Mouse (Mus musculus): ENCODE results near the gene Abca17. TPM values are rescaled to one million over a fixed set of nuclear protein-coding genes. Genes with fewer than 3 reads are reported as not detected.

Gene Abca17
- polyA plus RNA-seq, 1 experiment from 2014 or later = not detected

DNA sequence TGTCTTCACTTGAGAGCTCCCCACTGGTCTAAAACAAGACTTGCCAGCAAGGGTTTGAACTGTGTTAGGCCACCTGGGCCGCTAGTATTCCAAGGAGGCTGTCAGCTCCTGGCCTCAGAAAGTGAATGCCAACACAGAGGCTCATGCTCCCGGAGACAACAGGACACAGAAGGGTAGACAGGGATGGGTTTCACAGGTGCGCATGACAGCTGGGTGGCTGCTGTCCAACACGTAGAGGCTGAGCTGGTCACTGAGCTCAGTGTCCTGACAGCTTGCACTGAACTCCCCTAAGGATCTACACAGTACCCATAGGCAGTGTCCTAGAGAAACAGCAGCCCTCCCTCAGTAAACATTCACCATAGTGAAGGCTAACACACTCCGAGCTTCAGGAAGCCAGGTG lies 127.4 kb downstream of the Abca17 start:
- peaks cover 77% of the 10 kb centered on the region for H3K36me3 ChIP-seq (replicated peaks)

DNA sequence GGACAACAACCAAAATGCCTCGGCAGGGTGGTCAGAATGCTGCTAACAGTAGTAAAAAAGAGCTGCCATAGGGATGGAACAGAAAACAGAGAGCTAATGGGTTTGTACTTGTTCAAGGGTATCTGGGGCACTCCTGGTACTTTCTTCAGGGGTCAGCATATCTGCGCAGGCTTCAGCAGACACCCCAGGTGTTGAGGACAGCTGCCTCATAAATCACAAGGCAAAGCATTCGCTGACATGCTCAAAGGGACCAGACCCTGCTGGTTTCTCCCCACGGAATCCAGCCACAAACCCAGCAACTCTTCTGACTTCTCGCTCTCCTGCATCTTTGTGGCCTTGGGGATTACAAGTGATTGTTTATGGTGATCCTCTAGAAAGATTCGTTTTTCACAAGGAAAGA lies 128.2 kb downstream of the Abca17 start:
- Histone ChIP-seq H3K27me3 (replicated peaks; ENCODE audit: low read depth, poor library complexity, severe bottlenecking) (no peaks in the 10 kb centered on the region), H3K27ac (replicated peaks) (no peak overlapping the region), H3K4me1 (peaks cover 19% of the 10 kb centered on the region), H3K36me3 (replicated peaks) (peaks cover 77% of the 10 kb centered on the region), H3K4me3 (no peak overlapping the region), H3K9me3 (no peaks in the 10 kb centered on the region)
- no peak for DNase-seq (ENCODE audit: low spot score)
- 85% methylated on average over 6 of the region's 6 CpGs for WGBS

More for the DNA sequence above, 127.4 kb downstream of the Abca17 start:
- WGBS = 89% methylated on average over 5 of the region's 5 CpGs
- no peak for DNase-seq (ENCODE audit: low spot score)
- H3K27ac ChIP-seq (replicated peaks) = no peak overlapping the region
- H3K4me1 ChIP-seq = peaks cover 19% of the 10 kb centered on the region
- no peaks in the 10 kb centered on the region for H3K27me3 ChIP-seq (replicated peaks; ENCODE audit: low read depth, poor library complexity, severe bottlenecking)
- H3K9me3 ChIP-seq = no peaks in the 10 kb centered on the region
- H3K4me3 ChIP-seq = no peak overlapping the region

- H3K36me3 ChIP-seq (replicated peaks) = peaks cover 77% of the 10 kb centered on the region
These were observed 130.1 kb downstream of the Abca17 start, which contains the start of gene Tedc2 for GRCm38 (mm10) chr17:24220435-24221411. Gene Tedc2 (minus strand): TSS chr17:24220851.

DNA sequence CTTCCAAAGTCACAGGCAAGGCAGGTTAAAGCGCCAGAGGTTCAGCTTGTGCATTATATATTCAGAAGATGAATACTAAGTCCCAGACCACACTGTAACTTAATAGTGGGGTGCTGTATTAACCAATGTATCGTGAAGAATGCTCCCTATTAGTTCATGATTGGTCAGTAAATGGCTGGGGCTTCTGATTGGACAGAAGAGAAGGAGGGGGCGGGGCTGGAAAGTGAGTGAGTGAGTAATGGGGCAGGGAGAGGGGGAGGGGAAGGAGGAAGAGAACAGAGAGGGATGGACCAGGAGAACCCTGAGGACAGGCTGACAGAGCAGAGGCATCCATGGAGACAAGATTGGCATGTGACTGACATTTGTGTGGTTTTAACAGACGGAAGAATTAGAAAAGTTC lies 134.0 kb downstream of the Abca17 start:
- WGBS = 63% methylated on average over 4 of the region's 4 CpGs
- H3K9me3 ChIP-seq = no peaks in the 10 kb centered on the region
- H3K27ac ChIP-seq (replicated peaks) = no peak overlapping the region
- H3K4me1 ChIP-seq = peaks cover 31% of the 10 kb centered on the region
- no peaks in the 10 kb centered on the region for H3K27me3 ChIP-seq (replicated peaks; ENCODE audit: low read depth, poor library complexity, severe bottlenecking)
- DNase-seq (ENCODE audit: low spot score) = peak; percentile 45
- peaks cover 53% of the 10 kb centered on the region for H3K36me3 ChIP-seq (replicated peaks)
- H3K4me3 ChIP-seq = no peak overlapping the region

More at GRCm38 (mm10) chr17:24220435-24221411, 130.1 kb downstream of the Abca17 start, which contains the start of gene Tedc2:
- no peaks in the 10 kb centered on the region for H3K9me3 ChIP-seq
- H3K27me3 ChIP-seq (replicated peaks; ENCODE audit: low read depth, poor library complexity, severe bottlenecking) = no peaks in the 10 kb centered on the region
- H3K4me1 ChIP-seq = peaks cover 23% of the 10 kb centered on the region
- peak; percentile 93 for DNase-seq (ENCODE audit: low spot score)
- H3K27ac ChIP-seq (replicated peaks) = peak within 1 kb of the TSS; percentile 88
- WGBS = 6% methylated on average over 41 of the region's 41 CpGs
- peak within 1 kb of the TSS; percentile 82 for H3K4me3 ChIP-seq

Small RNAs within 50 kb of the gene (microRNA-seq; reads per million reads assigned to microRNA genes)
- gene Gm24427 = not detected
- 1.5 reads per million for gene Mir5134
- 3.0 reads per million, percentile 2 among the genes with 10 or more reads in this experiment for gene Mir6965

Other genes starting within 250 kb of the Abca17 start
- 30.4 and 30.9 TPM in 2 replicates for gene Pdpk1, start 200.1 kb downstream of the Abca17 start, polyA plus RNA-seq (2016; fragmentation: Nextera tagmentation; extraction: Ambion mirVana)
- 44.6 and 50.0 TPM in 2 replicates for gene Amdhd2, start 187.3 kb downstream of the Abca17 start, polyA plus RNA-seq (2016; fragmentation: Nextera tagmentation; extraction: Ambion mirVana)
- 422 and 435 TPM in 2 replicates for gene Atp6v0c, start 181.4 kb downstream of the Abca17 start, polyA plus RNA-seq (2016; fragmentation: Nextera tagmentation; extraction: Ambion mirVana)
- 6.0 and 6.1 TPM in 2 replicates for gene Tbc1d24, start 145.5 kb downstream of the Abca17 start, polyA plus RNA-seq (2016; fragmentation: Nextera tagmentation; extraction: Ambion mirVana)
- gene Ntn3, start 141.5 kb downstream of the Abca17 start, polyA plus RNA-seq (2016; fragmentation: Nextera tagmentation; extraction: Ambion mirVana) = 5.0 and 7.3 TPM in 2 replicates
- gene Tedc2, start 130.2 kb downstream of the Abca17 start, polyA plus RNA-seq (2016; fragmentation: Nextera tagmentation; extraction: Ambion mirVana) = 23.0 and 24.8 TPM in 2 replicates
- gene Ccnf, start 99.6 kb downstream of the Abca17 start, polyA plus RNA-seq (2016; fragmentation: Nextera tagmentation; extraction: Ambion mirVana) = 113 and 122 TPM in 2 replicates
- gene Abca3, start 882 bp upstream of the Abca17 start, polyA plus RNA-seq (2016; fragmentation: Nextera tagmentation; extraction: Ambion mirVana) = 6.1 and 7.1 TPM in 2 replicates
- 471 and 476 TPM in 2 replicates for gene Rnps1, start 63.5 kb upstream of the Abca17 start, polyA plus RNA-seq (2016; fragmentation: Nextera tagmentation; extraction: Ambion mirVana)
- 86.2 and 89.0 TPM in 2 replicates for gene Eci1, start 75.6 kb upstream of the Abca17 start, polyA plus RNA-seq (2016; fragmentation: Nextera tagmentation; extraction: Ambion mirVana)
- 2.5 and 3.6 TPM in 2 replicates for gene Dnase1l2, start 92.0 kb upstream of the Abca17 start, polyA plus RNA-seq (2016; fragmentation: Nextera tagmentation; extraction: Ambion mirVana)
- 35.5 and 36.6 TPM in 2 replicates for gene E4f1, start 119.2 kb upstream of the Abca17 start, polyA plus RNA-seq (2016; fragmentation: Nextera tagmentation; extraction: Ambion mirVana)
- gene Pgp, start 119.3 kb upstream of the Abca17 start, polyA plus RNA-seq (2016; fragmentation: Nextera tagmentation; extraction: Ambion mirVana) = 71.0 and 72.8 TPM in 2 replicates
- 0.36 and 0.67 TPM in 2 replicates for gene Bricd5, start 122.8 kb upstream of the Abca17 start, polyA plus RNA-seq (2016; fragmentation: Nextera tagmentation; extraction: Ambion mirVana)
- 37.5 and 39.0 TPM in 2 replicates for gene Mlst8, start 128.0 kb upstream of the Abca17 start, polyA plus RNA-seq (2016; fragmentation: Nextera tagmentation; extraction: Ambion mirVana)
- 3.1 and 3.9 TPM in 2 replicates for gene Caskin1, start 137.5 kb upstream of the Abca17 start, polyA plus RNA-seq (2016; fragmentation: Nextera tagmentation; extraction: Ambion mirVana)
- 116 and 121 TPM in 2 replicates for gene Traf7, start 176.9 kb upstream of the Abca17 start, polyA plus RNA-seq (2016; fragmentation: Nextera tagmentation; extraction: Ambion mirVana)
- gene Rab26, start 183.1 kb upstream of the Abca17 start, polyA plus RNA-seq (2016; fragmentation: Nextera tagmentation; extraction: Ambion mirVana) = 2.6 TPM in 2 replicates
- 14.9 and 16.3 TPM in 2 replicates for gene Pkd1, start 198.8 kb upstream of the Abca17 start, polyA plus RNA-seq (2016; fragmentation: Nextera tagmentation; extraction: Ambion mirVana)

Measured in embryonic facial prominence, embryonic 10.5 days (tissue).